Mouse (Mus musculus) monocyte, adult 2 months (primary cell): Measurements from ENCODE around the gene 1700088E04Rik.

Experiments
- DNase-seq, 2 experiments: peaks; one replicate each; pipeline ENCODE4 v3.0.0; 2022; ENCODE audit warnings: low spot score in 2 of 2, low read depth in 1 of 2

1700088E04Rik gene

DNA sequence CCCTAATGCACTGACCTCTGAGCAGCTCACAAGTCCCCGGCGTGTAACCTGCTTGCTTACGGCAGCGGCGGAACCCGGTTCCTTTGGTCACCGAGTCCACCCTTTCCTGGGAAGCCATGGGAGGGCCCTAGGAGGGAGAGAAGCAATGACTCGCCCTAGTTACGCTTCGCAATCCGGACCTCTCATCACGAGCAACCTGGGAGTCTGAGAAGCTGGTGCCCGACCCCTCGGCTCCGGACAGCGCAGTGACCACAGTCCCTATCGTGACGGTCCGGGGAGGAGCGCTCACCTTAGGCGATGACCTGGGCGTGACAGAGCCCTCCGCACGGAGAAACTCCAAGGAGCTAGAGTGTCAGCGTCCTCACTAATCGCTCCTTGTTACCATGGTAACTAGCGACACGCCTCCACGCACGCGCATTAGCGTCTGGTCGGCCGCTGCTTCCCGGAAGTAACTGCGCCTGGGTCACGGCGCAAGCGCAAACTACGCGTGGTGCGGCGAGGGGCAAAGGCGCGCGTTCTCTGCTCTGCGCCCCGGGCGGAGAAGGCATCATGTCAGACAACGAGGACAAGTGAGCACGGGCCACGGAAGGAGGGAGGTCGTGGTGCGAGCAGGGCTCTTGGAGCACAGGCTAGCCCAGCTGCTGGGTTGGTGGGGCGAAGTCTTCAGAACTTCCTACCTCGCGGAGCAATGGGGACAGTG is at the start of gene 1700088E04Rik, which contains the start of gene Polr2f:
Gene 1700088E04Rik (minus strand): TSS at position 388 of the 700 bp plus-strand sequence.
Gene Polr2f (plus strand): TSS at position 144 of the 700 bp plus-strand sequence.
- DNase-seq, result peak; percentile 67 to 92

DNA sequence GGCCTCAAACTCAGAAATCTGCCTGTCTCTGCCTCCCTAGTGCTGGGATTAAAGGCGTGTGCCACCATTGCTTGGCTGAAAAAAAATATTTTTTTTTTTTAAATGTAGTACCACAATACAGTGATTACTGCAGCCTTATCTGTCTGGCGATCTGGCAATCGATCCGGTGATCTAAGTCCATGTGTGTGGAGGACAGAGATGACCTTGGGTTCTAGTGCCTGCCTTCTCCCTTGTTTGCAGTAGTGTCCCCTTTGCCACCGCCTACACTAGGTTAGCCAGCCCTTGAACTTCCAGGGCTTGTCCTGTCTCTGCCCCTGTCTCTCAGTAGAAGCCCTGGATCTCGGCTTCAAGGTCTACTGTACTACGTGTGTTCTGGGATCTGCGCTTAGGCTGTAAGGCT is 46.8 kb upstream of the 1700088E04Rik start:
- no peak for DNase-seq

- no peak for DNase-seq
Observed at GRCm38 (mm10) chr15:79185213-79185612, 44.2 kb upstream of the 1700088E04Rik start.

- DNase-seq, result no peak
Observed at GRCm38 (mm10) chr15:79176905-79177304, 35.9 kb upstream of the 1700088E04Rik start.

DNA sequence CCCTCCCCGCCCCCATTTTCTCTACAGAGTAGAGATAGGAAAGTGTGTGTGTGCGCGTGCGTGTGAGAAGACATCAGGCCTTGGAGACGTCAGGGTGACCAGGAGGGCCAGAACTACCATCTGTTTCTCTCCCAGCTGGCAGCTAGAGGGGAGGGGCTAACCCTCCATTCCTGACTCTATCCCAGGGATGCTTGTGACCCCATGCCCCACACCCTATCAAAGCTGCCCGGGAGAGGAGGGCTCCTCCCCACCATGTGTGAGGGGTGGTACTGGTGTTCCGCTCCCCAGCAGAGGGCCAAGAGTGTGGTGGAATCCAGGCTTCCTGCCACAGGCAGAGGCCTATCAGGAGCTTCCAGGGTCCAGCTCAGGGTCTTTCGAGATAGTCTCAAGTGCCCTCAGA is 25.7 kb upstream of the 1700088E04Rik start:
- DNase-seq, result no peak

DNA sequence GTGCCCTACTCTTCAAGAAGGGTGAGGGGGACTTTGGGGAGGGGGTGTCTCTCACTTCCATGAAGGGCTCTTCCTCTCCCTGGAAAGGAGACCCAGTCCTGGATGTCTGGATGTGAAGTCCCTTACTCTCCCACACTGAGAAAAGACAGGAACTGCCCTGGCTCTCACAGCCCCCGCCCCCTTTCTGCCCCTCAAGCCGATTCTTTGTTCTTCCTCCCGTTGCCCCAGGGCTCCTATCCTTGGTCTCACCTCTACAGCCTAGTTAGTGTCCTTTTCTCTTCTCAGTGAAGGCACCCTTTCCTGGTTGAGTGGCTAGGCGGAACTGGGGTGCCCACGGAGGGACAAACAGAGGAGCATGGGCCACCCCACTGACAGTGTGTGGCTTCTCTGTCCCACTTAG is 24.1 kb upstream of the 1700088E04Rik start, which contains the start of gene Sox10:
Gene Sox10 (minus strand): TSS at position 101 of the 400 bp plus-strand sequence.
- no peak for DNase-seq

GRCm38 (mm10) chr15:79164251-79164650 is 23.2 kb upstream of the 1700088E04Rik start:
- no peak for DNase-seq

DNA sequence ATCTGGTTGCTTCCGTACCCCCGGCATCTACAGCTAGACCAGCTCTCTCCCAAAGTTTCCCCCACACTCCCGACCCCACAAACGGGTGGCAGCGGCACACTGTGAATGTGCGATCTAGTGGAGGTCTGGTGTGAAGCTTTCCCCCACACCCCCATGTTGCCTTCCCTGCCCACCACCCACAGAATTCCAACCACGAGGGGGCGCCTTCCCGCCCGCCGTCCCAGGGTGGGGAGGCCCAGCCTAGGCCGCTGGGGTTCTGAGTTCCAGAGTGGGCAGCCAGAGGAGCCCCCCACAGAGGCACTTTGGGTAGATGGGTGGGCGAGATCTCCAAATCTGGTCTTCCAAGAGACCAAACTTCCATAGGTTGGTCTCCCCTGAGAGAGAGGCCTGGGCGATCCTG is 21.8 kb upstream of the 1700088E04Rik start:
- no peak for DNase-seq

DNA sequence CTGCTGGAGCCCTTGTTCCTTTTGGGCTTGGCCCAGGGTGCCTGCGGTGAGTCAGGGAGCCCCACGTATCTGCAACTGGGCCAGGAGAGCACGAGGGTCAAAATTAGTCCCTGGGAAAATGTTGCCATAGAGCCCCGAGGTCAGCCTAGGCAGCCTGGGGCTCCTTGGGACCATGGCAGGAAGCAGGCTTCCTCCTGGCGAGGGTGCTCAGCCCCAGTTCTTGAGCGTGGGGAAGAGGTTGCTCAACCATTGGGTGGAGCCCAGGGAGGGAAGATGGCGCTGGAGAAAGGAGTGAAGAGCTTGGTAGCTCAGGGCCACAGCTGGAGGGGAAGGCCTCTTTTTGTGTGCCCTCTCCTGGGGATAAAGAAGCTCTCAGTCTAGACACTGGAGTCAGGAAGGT is 21.2 kb upstream of the 1700088E04Rik start:
- DNase-seq, result no peak

DNA sequence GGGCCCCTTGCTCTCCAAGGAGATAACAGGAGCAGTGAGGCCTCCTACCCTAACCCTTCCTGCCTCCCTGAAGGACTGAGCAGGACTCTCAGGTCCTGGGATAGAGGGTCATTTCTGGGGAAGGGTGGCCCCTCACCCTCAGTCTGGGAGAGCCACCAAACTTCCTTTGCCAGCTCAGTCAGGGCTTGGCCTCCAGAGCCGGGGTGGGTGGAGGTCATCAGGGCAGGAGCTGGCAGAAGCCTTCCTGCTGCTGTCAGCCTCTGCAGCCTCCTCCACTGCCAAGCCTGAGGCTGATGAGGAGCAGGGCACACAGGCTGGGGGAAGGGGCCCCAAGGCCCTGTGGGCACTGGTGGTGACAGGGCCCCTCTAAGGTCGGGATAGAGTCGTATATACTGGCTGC is 14.5 kb upstream of the 1700088E04Rik start:
- no peak for DNase-seq

DNA sequence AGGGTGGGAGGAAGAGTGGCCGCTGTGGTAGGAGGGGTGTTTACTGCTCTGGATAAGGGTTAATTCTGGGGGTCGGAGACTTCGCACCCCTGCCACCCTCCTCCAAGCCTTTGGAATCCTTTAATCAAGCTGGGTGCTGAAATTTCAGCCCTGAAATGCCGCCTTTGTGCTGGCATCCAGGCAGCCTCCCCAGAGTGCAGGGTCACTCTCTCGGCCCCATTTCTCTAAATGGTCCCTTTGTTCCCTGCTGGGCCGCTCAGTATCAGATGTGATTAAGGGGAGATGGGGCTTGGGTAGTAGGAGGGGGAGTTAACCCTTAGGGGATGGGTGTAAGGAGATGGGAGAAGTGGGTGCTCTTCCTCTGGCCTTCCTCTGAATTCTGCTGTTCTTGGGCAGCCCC is 11.7 kb upstream of the 1700088E04Rik start:
- DNase-seq, result no peak

GRCm38 (mm10) chr15:79151881-79152280 is 10.8 kb upstream of the 1700088E04Rik start:
- DNase-seq, result no peak

DNA sequence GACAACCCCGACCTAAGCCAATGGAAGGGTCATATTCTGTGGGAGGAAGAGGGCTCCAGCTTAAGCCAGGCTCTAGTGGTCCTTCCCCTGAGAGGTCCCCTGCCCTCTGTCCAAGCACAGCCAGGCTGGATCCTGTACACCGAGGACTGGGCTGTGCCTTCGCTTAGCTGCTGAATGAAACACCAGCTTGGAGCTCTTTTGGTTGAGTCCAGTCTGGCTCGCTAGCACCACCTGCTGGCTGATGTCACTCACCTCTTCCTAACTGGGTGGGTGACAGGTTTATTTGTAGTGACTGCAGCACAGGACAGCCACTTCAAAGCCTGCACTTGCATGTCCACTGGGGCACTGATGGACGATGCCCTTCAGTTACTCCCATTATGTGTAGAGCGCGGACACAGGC is 7.5 kb upstream of the 1700088E04Rik start:
- DNase-seq, result peak; percentile 43 to 59

DNA sequence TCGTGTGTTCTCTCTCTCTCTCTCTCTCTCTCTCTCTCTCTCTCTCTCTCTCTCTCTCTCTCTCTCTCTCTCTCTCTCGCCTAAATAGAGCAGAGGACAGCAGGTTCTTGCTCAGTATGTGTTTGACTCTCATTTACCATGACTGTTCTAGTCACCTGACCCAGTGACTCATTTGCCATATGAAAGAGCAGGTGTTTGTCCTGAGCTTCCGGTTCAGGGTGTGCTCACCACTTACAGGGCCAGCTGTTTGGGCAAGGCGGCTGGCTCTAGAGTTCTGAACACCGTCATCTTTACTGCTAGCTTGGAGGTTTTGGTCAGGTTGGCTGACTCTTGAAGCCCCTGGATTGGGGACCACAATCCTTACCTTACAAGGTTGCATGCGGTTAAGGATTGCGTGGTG is 4.5 kb upstream of the 1700088E04Rik start:
- DNase-seq, result no peak

DNA sequence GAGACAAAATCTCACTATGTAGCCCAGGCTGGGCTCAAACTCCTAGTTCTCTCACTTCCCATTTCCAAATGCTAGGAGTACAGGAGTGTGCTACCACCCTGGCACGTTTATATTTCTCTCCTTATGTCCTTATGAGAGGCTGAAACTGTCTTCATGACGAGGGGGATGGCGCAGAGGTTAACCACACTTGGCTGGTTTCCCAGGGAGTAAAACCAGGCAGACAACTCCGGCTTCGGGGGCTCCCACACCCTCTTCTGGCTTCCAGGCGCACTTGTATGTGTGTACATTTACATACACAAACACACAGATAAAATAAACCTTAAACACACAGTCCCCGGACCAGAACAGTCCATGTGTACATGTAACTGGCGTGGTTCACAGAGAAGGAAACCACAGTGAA is 3.0 kb upstream of the 1700088E04Rik start:
- DNase-seq, result no peak

- no peak for DNase-seq
Observed at GRCm38 (mm10) chr15:79143316-79143715, 2.3 kb upstream of the 1700088E04Rik start.

GRCm38 (mm10) chr15:79141566-79141917 is 489 bp upstream of the 1700088E04Rik start:
- DNase-seq, result no peak

DNA sequence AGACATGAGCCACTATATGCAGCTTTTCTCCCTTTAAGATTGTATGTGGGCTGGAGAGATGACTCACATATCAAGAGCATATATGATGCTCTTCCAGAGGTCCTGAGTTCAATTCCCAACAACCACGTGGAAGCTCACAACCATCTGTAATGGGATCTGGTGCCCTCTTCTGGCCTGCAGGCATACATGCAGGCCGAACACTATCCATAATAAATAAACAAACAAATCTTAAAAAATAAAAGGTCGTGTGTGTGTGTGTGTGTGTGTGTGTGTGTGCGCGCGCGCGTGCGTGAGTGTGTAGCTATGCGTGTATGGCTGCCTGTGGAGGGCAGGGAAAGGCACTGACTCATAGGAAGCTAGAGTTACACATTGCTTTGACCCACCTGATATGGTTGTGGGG is 1.4 kb downstream of the 1700088E04Rik start:
- DNase-seq, result no peak

DNA sequence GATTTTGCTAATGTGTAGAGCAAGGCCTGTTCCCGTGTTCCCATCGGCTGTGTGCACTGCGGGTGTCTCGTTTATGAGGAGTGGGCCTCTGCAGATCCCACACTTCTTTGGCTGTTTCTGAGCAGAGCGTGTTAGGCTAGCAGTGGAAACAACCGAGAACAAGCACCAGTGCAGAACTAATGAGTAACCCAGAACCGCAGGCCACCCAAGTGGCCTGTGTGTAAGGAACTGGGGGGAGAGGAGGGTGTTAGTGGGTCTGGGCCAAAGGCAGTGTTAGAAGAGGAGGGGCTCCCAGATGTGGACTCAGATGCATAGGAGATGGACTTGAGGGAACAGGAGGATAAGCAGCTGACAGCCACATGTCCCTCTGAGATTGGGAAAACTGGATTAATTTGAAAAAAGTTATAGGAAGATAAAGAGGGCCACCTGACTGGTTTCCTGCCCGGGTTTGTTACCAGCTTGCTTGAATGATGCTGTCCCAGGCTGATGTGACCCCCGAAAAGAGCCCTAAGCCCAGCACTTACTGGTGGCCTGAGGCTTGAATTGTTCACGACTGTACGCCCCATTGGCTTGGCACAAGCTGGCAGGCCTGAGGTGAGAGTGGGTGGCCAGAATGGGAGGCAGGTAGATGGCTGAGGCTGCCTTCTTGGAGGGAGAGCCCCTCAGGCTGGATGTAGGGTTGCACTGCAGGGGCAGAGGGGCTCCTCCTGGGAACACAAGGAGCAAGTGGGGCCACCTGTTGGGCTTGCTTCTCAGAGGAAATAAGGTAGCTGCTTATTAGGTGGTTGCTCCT is 5.1 kb downstream of the 1700088E04Rik start:
- DNase-seq, result no peak

DNA sequence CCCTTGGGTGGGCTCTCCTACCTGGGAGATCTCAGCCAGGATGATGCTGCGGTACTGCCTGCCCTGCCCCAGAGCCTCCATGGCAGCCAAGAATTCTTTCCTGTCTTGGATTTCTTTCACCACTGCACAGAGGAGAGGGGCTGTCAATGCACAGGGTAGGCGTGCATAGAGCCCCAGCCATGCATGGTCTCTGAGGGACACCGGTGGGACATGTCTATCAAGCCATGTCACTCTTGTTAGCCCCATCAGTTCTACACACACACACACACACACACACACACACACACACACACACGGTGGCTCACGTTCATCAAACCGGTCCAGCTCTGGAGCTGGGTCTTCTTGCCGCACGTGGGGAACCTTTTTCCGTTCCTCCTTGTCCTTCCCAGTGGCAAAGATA is 5.7 kb downstream of the 1700088E04Rik start:
- DNase-seq, result no peak

- DNase-seq, result no peak
Observed at GRCm38 (mm10) chr15:79134496-79135270, 6.4 kb downstream of the 1700088E04Rik start.
